Mouse (Mus musculus) thymus, adult 2 months (tissue): ENCODE data around the gene Ddx19a. TPM values are rescaled to one million over a fixed set of nuclear protein-coding genes. Genes with fewer than 3 reads are reported as not detected.
"Not testable (repeated sequence)": the region's sequence is repeated elsewhere in the genome, so short reads cannot be mapped to it uniquely, and the experiment has no call there.

Experiments used
- DNase-seq: peaks from one replicate; pipeline ENCODE4 v3.0.0; 2021
- H3K27ac ChIP-seq: fragments of 200-500 bp; 2 replicates; pipeline ENCODE4 v1.5.1; 2012; ENCODE audit warnings: low read length, control low read depth; ENCODE audit not compliant: control insufficient read depth, insufficient read depth
- H3K27me3 ChIP-seq: fragments of 200-500 bp; 2 replicates; pipeline ENCODE4 v1.6.1; 2012; ENCODE audit warnings: mild to moderate bottlenecking, low read length, moderate library complexity, mixed read lengths; ENCODE audit not compliant: control insufficient read depth, insufficient read depth
- H3K36me3 ChIP-seq: fragments of 200-500 bp; 2 replicates; pipeline ENCODE4 v1.6.1; 2012; ENCODE audit warnings: mild to moderate bottlenecking, low read length, moderate library complexity; ENCODE audit not compliant: control insufficient read depth, insufficient read depth
- H3K4me1 ChIP-seq: fragments of 200-500 bp; replicated peaks from 2 replicates; pipeline ENCODE4 v1.6.1; 2012; ENCODE audit warnings: low read length; ENCODE audit not compliant: control insufficient read depth, insufficient read depth
- H3K4me3 ChIP-seq: fragments of 200-500 bp; 2 replicates; pipeline ENCODE4 v1.5.1; 2012; ENCODE audit warnings: mild to moderate bottlenecking, low read length, control low read depth, moderate library complexity; ENCODE audit not compliant: control insufficient read depth, insufficient read depth
- CTCF ChIP-seq: fragments of 200-500 bp; IDR thresholded peaks from 2 replicates; pipeline ENCODE4 v1.5.1; 2012; ENCODE audit warnings: mild to moderate bottlenecking, control low read depth, low read length, moderate library complexity, borderline replicate concordance; ENCODE audit not compliant: control insufficient read depth, poor library complexity, insufficient read depth; ENCODE audit errors: extremely low read depth
- POLR2A ChIP-seq: fragments of 200-500 bp; IDR thresholded peaks from 2 replicates; pipeline ENCODE4 v1.6.1; 2012; ENCODE audit warnings: mild to moderate bottlenecking, low read length, control low read depth, moderate library complexity; ENCODE audit not compliant: control insufficient read depth, poor library complexity, insufficient read depth; ENCODE audit errors: extremely low read depth
- WGBS: fragments of 180-500 bp; shearing (Covaris S2); methylation state at CpG from one replicate; pipeline ENCODE4 v1.1.7; 2018; 5-methylcytosine and 5-hydroxymethylcytosine counted together
- polyA plus RNA-seq: library from polyadenylated mRNA; depleted of rRNA; stranded (reverse); fragments of >200 nt; gene quantifications from 2 replicates; pipeline ENCODE4 v1.2.3, GENCODE M21; 2012

Gene Ddx19a
- polyA plus RNA-seq, 1 experiment, result 48.4 TPM

DNA sequence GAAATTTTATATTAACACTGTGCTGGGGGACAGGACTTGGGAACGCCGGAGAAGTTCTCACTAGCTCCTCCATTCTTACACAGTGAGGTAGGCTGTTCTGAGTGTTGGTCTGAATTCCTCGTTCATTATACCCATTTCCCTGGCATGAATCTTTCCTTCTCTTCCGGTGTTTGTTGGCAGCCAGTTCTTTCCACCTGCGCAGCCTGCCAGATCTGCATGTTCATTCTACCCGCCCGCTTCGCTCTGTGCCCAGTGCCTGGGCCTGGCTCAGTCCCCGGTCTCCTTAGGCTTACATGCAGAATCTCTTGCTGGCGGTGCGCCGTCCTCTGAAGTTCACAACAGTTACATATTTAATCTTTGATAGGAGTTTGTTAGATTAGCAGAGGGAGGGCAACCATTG lies 61.4 kb downstream of the Ddx19a start:
- WGBS, result 96% methylated on average over 12 of the region's 12 CpGs
- H3K27ac ChIP-seq, result no peak overlapping the region
- no peak for TF ChIP-seq CTCF
- TF ChIP-seq POLR2A, result no peak
- DNase-seq, result no peak
- no peaks in the 10 kb centered on the region for H3K36me3 ChIP-seq
- no peak overlapping the region for H3K4me3 ChIP-seq
- no peaks in the 10 kb centered on the region for H3K27me3 ChIP-seq
- peaks cover 29% of the 10 kb centered on the region for H3K4me1 ChIP-seq

GRCm38 (mm10) chr8:110933272-110933671 lies 64.3 kb downstream of the Ddx19a start:
- TF ChIP-seq CTCF (no peak), POLR2A (no peak)
- Histone ChIP-seq H3K27ac (no peak overlapping the region), H3K36me3 (no peaks in the 10 kb centered on the region), H3K4me1 (peaks cover 28% of the 10 kb centered on the region), H3K4me3 (no peak overlapping the region), H3K27me3 (no peaks in the 10 kb centered on the region)
- DNase-seq, result no peak
- WGBS, result 49% methylated on average over 2 of the region's 2 CpGs

GRCm38 (mm10) chr8:110932444-110932843 lies 65.2 kb downstream of the Ddx19a start:
- no peak overlapping the region for H3K27ac ChIP-seq
- H3K4me1 ChIP-seq, result peaks cover 25% of the 10 kb centered on the region
- TF ChIP-seq POLR2A, result no peak
- TF ChIP-seq CTCF, result no peak
- WGBS, result 79% methylated on average over 3 of the region's 3 CpGs
- no peaks in the 10 kb centered on the region for H3K27me3 ChIP-seq
- no peak for DNase-seq
- H3K4me3 ChIP-seq, result no peak overlapping the region
- no peaks in the 10 kb centered on the region for H3K36me3 ChIP-seq

- DNase-seq, result no peak
- Histone ChIP-seq H3K36me3 (no peaks in the 10 kb centered on the region), H3K27me3 (no peaks in the 10 kb centered on the region), H3K4me3 (no peak overlapping the region), H3K4me1 (peaks cover 19% of the 10 kb centered on the region), H3K27ac (no peak overlapping the region)
- WGBS, result 69% methylated on average over 12 of the region's 12 CpGs
- no peak for TF ChIP-seq CTCF
- TF ChIP-seq POLR2A, result no peak
These were observed 66.2 kb downstream of the Ddx19a start for GRCm38 (mm10) chr8:110931176-110931939.

GRCm38 (mm10) chr8:110929672-110930071 lies 67.9 kb downstream of the Ddx19a start:
- not testable (repeated sequence) for H3K27me3 ChIP-seq, H3K36me3 ChIP-seq, H3K4me3 ChIP-seq, H3K27ac ChIP-seq, DNase-seq
- peaks cover 19% of the 10 kb centered on the region for H3K4me1 ChIP-seq
- WGBS, result 65% methylated on average over 8 of the region's 8 CpGs

GRCm38 (mm10) chr8:110929066-110929465 lies 68.5 kb downstream of the Ddx19a start:
- 8% methylated on average over 5 of the region's 5 CpGs for WGBS
- TF ChIP-seq POLR2A (no peak), CTCF (no peak)
- no peak for DNase-seq
- Histone ChIP-seq H3K4me3 (no peak overlapping the region), H3K36me3 (no peaks in the 10 kb centered on the region), H3K4me1 (peaks cover 19% of the 10 kb centered on the region), H3K27me3 (no peaks in the 10 kb centered on the region), H3K27ac (no peak overlapping the region)

- no peak for TF ChIP-seq CTCF
- TF ChIP-seq POLR2A, result no peak
- DNase-seq, result no peak
- 41% methylated on average over 7 of the region's 7 CpGs for WGBS
- H3K27ac ChIP-seq, result no peak overlapping the region
- no peaks in the 10 kb centered on the region for H3K27me3 ChIP-seq
- H3K4me1 ChIP-seq, result peaks cover 19% of the 10 kb centered on the region
- no peaks in the 10 kb centered on the region for H3K36me3 ChIP-seq
- H3K4me3 ChIP-seq, result no peak overlapping the region
These were observed 69.2 kb downstream of the Ddx19a start for GRCm38 (mm10) chr8:110928435-110928834.
